Mouse (Mus musculus): ENCODE results near the gene Nub1. TPM values are rescaled to one million over a fixed set of nuclear protein-coding genes. Genes with fewer than 3 reads are reported as not detected.

Gene Nub1
- polyA plus RNA-seq, 1 experiment, result 33.8 TPM

DNA sequence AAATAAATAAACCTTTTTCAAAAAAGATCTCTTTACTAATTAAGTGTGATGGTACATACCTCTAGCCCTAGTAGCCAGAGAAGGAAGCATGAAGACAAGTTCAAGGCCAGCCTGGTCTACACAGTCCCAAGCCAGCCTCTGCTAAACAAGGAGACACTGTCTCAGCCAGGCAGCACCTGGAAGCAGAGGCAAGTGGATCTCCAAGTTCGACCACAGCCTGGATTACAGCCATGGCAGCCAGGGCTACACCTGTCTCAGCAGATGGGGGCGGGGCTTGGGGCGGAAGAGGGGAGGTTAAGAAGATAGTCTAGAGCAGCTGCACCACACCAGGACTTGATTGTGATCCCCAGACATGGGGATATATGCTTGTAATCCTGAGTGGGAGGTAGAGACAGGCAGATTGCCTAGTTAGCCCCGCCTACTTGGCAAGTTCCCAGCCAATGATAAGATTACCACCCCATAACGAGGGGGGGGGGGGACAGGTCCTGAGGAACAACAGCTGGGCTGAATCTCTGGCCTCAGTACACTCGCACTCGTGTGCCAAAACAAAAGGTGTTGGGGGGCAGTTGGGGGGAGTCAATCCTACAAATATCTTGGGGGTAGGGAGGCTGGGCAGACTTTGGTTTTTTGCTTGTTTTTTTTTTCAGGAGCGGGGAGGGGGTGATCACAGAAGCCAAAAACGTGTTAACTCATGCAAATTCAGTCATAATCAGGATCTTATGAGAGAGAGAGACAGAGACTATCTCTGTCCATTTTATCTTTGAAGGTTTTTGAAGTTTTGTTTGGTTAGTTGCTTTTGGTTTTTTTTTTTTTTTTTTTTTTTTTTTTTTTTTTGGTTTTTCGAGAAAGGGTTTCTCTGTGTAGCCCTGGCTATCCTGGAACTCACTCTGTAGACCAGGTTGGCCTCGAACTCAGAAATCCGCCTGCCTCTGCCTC is 41.8 kb downstream of the Nub1 start:
- Histone ChIP-seq H3K27ac (ENCODE audit: insufficient read depth, low read length) (no peak overlapping the region), H3K4me1 (ENCODE audit: control insufficient read depth, insufficient read depth, insufficient read length) (peaks cover 8% of the 10 kb centered on the region; the same call in 1 of the 2 replicates), H3K36me3 (ENCODE audit: control insufficient read depth, insufficient read depth, low read length) (no peaks in the 10 kb centered on the region), H3K27me3 (ENCODE audit: control insufficient read depth, insufficient read depth, low read length) (peaks cover 14% of the 10 kb centered on the region), H3K4me3 (ENCODE audit: extremely low read depth, insufficient read depth, insufficient read length) (no peak overlapping the region)
- WGBS, result 69% methylated on average over 12 of the region's 12 CpGs
- no peak for DNase-seq (ENCODE audit: low read depth in 1 of 2, low spot score in 2 of 2)
- TF ChIP-seq POLR2A (IDR thresholded peaks at IDR 0.05; ENCODE audit: low read depth, low read length), result no peak
- TF ChIP-seq CTCF (IDR thresholded peaks at IDR 0.05; ENCODE audit: extremely low read depth, insufficient read depth, insufficient read length, insufficient replicate concordance), result no peak

DNA sequence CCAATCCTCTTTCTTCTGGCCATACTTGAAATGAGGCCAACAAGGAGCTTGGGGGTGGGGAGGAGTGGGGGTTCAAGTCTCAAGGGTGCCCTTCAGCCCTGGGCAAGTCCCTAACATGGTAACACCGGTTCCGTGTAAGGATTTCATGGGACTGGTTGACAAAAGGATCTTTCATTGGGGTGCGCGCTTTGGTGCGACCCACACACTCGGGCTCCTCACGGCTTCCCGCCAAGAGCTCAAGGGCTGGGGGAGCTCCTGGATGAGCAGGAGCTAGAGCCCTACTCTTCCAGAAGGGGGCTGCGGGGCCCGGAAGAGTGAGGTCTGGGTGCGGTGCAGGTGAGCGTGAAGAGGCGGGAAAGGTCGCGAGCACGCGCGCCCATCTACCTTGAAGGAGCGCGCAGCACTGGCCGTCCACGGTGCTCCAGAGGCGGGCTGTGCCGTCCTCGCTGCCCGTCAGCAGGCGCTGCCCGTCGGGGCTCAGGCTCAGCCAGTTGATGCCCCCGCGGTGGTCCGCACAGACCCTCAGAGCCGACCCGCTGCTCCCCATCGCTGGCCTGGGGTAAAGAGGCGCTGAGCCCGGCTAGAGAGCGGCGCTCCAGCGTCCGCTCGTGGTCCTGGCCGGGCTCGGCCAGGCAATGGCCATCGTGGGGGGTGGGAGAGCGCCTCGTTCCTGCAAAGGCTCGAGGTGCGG is 44.6 kb downstream of the Nub1 start:
- peak overlapping the region; percentile 46 for H3K4me3 ChIP-seq (ENCODE audit: extremely low read depth, insufficient read depth, insufficient read length)
- peaks cover 14% of the 10 kb centered on the region for H3K27me3 ChIP-seq (ENCODE audit: control insufficient read depth, insufficient read depth, low read length)
- H3K27ac ChIP-seq (ENCODE audit: insufficient read depth, low read length), result peak overlapping the region; percentile 13; the same call in 1 of the 2 replicates
- H3K36me3 ChIP-seq (ENCODE audit: control insufficient read depth, insufficient read depth, low read length), result no peaks in the 10 kb centered on the region
- TF ChIP-seq CTCF (IDR thresholded peaks at IDR 0.05; ENCODE audit: extremely low read depth, insufficient read depth, insufficient read length, insufficient replicate concordance) (no peak), POLR2A (IDR thresholded peaks at IDR 0.05; ENCODE audit: low read depth, low read length) (no peak)
- 5% methylated on average over 49 of the region's 49 CpGs for WGBS
- no peak for DNase-seq (ENCODE audit: low read depth in 1 of 2, low spot score in 2 of 2)
- peaks cover 8% of the 10 kb centered on the region; the same call in 1 of the 2 replicates for H3K4me1 ChIP-seq (ENCODE audit: control insufficient read depth, insufficient read depth, insufficient read length)

DNA sequence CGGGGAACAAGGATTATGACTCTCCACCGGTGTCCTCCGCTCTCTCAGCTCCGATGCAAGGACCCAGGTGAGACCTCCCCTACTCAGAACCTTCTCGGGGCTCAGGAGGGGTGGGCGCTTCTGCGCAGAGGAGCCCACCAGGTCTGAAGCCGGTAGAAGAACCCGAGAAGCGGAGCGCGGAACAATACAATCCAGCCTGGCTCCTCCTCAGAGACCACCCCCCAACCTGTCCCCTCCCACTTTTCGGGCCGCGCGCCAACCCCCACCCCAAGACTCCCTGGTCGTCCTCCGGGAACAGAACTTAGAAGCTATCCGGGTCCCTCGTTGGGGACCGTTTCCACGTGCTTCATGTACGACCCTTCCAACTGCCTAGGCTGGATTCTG is 45.1 kb downstream of the Nub1 start, which contains the start of gene Wdr86:
Gene Wdr86 (minus strand): TSS at position 240 of the 384 bp plus-strand sequence.
- Histone ChIP-seq H3K27me3 (ENCODE audit: control insufficient read depth, insufficient read depth, low read length) (peaks cover 14% of the 10 kb centered on the region), H3K4me3 (ENCODE audit: extremely low read depth, insufficient read depth, insufficient read length) (peak within 1 kb of the TSS; percentile 46), H3K27ac (ENCODE audit: insufficient read depth, low read length) (peak within 1 kb of the TSS; percentile 13; the same call in 1 of the 2 replicates), H3K36me3 (ENCODE audit: control insufficient read depth, insufficient read depth, low read length) (no peaks in the 10 kb centered on the region), H3K4me1 (ENCODE audit: control insufficient read depth, insufficient read depth, insufficient read length) (peaks cover 8% of the 10 kb centered on the region; the same call in 1 of the 2 replicates)
- DNase-seq (ENCODE audit: low read depth in 1 of 2, low spot score in 2 of 2), result no peak
- WGBS, result 5% methylated on average over 23 of the region's 23 CpGs
- TF ChIP-seq POLR2A (IDR thresholded peaks at IDR 0.05; ENCODE audit: low read depth, low read length), result no peak
- TF ChIP-seq CTCF (IDR thresholded peaks at IDR 0.05; ENCODE audit: extremely low read depth, insufficient read depth, insufficient read length, insufficient replicate concordance), result no peak

DNA sequence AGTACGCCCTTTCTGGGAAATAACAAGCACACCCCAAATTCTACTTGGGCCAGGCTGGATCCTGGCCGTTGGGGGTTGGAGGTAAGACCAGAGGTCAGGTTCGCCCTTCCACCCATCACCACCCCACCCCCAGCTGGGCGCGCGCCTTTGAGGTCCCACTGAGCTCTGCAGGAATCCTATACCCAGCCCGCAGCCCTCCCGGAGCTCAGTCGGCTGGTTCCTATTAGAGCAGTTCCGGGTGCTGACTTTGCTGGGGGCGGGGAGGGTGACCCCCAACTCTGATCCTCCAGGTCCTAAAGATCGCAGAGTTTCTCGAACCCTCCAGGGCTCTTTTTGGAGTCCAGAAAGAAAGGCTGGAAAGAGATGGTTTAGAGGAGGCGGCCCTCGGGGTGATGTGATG is 45.7 kb downstream of the Nub1 start:
- no peak for TF ChIP-seq POLR2A (IDR thresholded peaks at IDR 0.05; ENCODE audit: low read depth, low read length)
- no peak for TF ChIP-seq CTCF (IDR thresholded peaks at IDR 0.05; ENCODE audit: extremely low read depth, insufficient read depth, insufficient read length, insufficient replicate concordance)
- DNase-seq (ENCODE audit: low read depth in 1 of 2, low spot score in 2 of 2), result no peak
- 18% methylated on average over 15 of the region's 15 CpGs for WGBS
- Histone ChIP-seq H3K4me3 (ENCODE audit: extremely low read depth, insufficient read depth, insufficient read length) (peak overlapping the region; percentile 46; the same call in 1 of the 2 replicates), H3K4me1 (ENCODE audit: control insufficient read depth, insufficient read depth, insufficient read length) (peaks cover 8% of the 10 kb centered on the region; the same call in 1 of the 2 replicates), H3K27ac (ENCODE audit: insufficient read depth, low read length) (no peak overlapping the region), H3K27me3 (ENCODE audit: control insufficient read depth, insufficient read depth, low read length) (peaks cover 14% of the 10 kb centered on the region), H3K36me3 (ENCODE audit: control insufficient read depth, insufficient read depth, low read length) (no peaks in the 10 kb centered on the region)

DNA sequence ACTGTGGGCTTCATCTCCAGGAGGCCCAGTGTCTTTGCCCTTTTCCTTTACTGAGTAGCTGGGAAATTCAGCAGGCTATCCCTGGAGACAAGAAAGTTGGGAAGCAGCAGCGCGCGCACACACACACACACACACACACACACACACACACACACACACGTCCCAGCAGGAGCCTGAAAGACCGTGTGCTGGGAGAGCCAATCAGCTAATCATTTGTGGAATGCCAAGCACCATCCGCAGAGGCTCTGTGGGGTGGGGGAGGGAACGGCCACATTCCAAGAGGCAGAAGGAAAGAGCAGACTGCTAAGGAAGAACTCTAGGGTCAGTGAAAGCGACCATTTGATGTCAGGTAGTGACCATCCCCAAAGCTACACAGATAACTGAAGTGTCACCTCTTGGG is 47.8 kb downstream of the Nub1 start:
- Histone ChIP-seq H3K4me1 (ENCODE audit: control insufficient read depth, insufficient read depth, insufficient read length) (peaks cover 8% of the 10 kb centered on the region; the same call in 1 of the 2 replicates), H3K4me3 (ENCODE audit: extremely low read depth, insufficient read depth, insufficient read length) (no peak overlapping the region), H3K27ac (ENCODE audit: insufficient read depth, low read length) (no peak overlapping the region), H3K27me3 (ENCODE audit: control insufficient read depth, insufficient read depth, low read length) (peaks cover 14% of the 10 kb centered on the region), H3K36me3 (ENCODE audit: control insufficient read depth, insufficient read depth, low read length) (no peaks in the 10 kb centered on the region)
- TF ChIP-seq POLR2A (IDR thresholded peaks at IDR 0.05; ENCODE audit: low read depth, low read length) (no peak), CTCF (IDR thresholded peaks at IDR 0.05; ENCODE audit: extremely low read depth, insufficient read depth, insufficient read length, insufficient replicate concordance) (no peak)
- 91% methylated on average over 8 of the region's 8 CpGs for WGBS
- no peak for DNase-seq (ENCODE audit: low read depth in 1 of 2, low spot score in 2 of 2)

DNA sequence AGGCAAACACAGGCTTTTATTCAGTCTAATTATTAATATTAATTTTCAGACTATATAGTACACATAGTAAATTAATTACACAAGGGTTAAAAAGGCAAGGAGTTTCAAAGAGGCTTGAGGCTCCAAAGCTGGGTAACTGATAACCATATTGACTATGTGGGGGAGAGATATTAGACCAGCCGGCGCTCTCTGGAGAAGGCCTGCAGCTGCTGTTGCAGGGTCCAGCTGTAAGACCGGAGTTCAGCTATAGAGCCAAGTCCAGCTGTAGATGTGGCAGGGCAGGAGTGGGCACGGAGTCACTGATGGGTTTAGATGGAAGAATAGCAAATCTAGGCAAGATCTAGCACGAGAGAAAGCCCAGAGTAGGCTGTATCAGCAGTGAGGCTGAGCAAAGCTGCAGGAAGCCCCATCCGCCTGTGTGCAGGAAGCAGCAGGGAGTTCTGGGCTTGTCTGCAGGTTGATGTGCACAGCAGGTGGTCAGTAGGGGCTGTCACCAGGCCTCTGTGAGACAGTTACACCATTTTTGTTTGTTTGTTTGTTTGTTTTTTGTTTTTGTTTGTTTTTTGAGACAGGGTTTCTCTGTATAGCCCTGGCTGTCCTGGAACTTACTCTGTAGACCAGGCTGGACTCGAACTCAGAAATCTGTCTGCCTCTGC is 48.6 kb downstream of the Nub1 start:
- Histone ChIP-seq H3K4me1 (ENCODE audit: control insufficient read depth, insufficient read depth, insufficient read length) (peaks cover 9% of the 10 kb centered on the region), H3K27me3 (ENCODE audit: control insufficient read depth, insufficient read depth, low read length) (peaks cover 14% of the 10 kb centered on the region)
- TF ChIP-seq CTCF (IDR thresholded peaks at IDR 0.05; ENCODE audit: extremely low read depth, insufficient read depth, insufficient read length, insufficient replicate concordance), result no peak
- TF ChIP-seq POLR2A (IDR thresholded peaks at IDR 0.05; ENCODE audit: low read depth, low read length), result no peak

More for the DNA sequence above, 48.6 kb downstream of the Nub1 start:
- 76% methylated on average over 7 of the region's 7 CpGs for WGBS
- H3K27ac ChIP-seq (ENCODE audit: insufficient read depth, low read length), result no peak overlapping the region
- no peak overlapping the region for H3K4me3 ChIP-seq (ENCODE audit: extremely low read depth, insufficient read depth, insufficient read length)
- no peak for DNase-seq (ENCODE audit: low read depth in 1 of 2, low spot score in 2 of 2)
- H3K36me3 ChIP-seq (ENCODE audit: control insufficient read depth, insufficient read depth, low read length), result no peaks in the 10 kb centered on the region

Measured in spleen, adult 2 months (tissue).